Mouse (Mus musculus): ENCODE measurements around the gene Entpd1.

Entpd1 gene

GRCm38 (mm10) chr19:40628950-40629349 lies 16.8 kb downstream of the Entpd1 start:
- DNase-seq (ENCODE audit: low spot score) = no peak

DNA sequence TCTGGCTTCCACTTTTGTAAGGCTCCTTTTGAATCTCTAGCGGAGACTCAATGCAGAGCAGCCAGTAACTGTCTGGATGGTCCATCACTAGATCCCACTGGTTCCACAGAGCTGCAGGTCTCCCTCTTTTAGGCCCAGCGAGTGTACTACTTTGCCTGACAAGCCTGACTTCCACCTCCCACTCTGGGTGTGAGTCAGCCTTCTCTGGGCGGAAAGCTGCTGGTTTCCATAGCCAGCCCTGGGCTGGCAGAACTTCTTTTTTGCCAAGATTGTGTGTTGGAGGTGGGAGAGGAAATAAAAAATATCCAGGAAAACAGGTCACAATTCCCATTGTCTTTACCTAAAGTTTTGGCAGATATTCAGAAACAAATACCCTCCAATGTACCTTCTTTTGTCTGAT lies 17.9 kb downstream of the Entpd1 start:
- no peak for DNase-seq (ENCODE audit: low spot score)

- no peak for DNase-seq (ENCODE audit: low spot score)
These were observed 18.4 kb downstream of the Entpd1 start for GRCm38 (mm10) chr19:40630606-40631005.

- no peak for DNase-seq (ENCODE audit: low spot score)
These were observed 20.0 kb downstream of the Entpd1 start for GRCm38 (mm10) chr19:40632193-40632592.

GRCm38 (mm10) chr19:40632668-40633067 lies 20.5 kb downstream of the Entpd1 start:
- no peak for DNase-seq (ENCODE audit: low spot score)

GRCm38 (mm10) chr19:40633144-40633543 lies 21.0 kb downstream of the Entpd1 start:
- no peak for DNase-seq (ENCODE audit: low spot score)

DNA sequence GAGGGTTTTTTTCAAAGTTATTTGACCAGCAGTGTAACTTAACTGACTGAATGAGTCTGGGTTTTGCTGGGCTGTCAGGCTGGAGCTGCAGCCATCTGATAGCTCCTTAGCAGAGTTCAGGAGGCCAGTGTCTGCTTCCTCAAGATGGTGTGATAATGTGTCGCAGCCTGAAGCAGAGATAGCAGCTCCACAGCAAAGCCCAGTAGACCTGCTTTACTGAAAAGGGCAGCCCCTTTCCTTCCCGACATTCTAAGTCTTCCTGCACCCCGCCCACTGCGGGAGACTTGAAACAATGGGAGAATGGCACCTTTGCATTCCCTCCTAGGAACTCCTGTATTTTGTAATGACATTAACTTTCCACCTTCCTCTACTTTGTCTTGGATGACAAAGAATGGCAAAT lies 24.9 kb downstream of the Entpd1 start:
- no peak for DNase-seq (ENCODE audit: low spot score)

- no peak for DNase-seq (ENCODE audit: low spot score)
These were observed 25.4 kb downstream of the Entpd1 start for GRCm38 (mm10) chr19:40637601-40638000.

DNA sequence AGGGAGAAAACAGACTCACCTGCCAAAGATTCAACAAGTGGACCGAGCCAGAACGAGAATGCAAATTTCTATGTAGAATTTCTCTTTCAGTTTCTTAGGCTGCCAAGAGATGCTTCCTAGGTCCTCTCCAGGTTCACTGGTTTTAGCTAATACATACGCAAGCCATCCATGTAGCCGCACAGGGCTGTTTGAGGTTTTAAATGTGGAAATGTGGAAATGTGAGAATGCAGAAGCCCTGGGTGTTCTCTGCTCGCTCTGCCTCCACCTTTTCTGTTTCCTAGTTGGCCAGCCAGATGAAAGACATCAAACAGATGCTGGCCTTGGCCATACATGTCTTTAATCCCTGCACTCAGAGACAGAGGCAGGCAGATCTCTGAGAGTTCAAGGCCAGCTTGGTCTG lies 26.4 kb downstream of the Entpd1 start:
- DNase-seq (ENCODE audit: low spot score) = no peak

- no peak for DNase-seq (ENCODE audit: low spot score)
These were observed 27.7 kb downstream of the Entpd1 start for GRCm38 (mm10) chr19:40639729-40640304.

DNA sequence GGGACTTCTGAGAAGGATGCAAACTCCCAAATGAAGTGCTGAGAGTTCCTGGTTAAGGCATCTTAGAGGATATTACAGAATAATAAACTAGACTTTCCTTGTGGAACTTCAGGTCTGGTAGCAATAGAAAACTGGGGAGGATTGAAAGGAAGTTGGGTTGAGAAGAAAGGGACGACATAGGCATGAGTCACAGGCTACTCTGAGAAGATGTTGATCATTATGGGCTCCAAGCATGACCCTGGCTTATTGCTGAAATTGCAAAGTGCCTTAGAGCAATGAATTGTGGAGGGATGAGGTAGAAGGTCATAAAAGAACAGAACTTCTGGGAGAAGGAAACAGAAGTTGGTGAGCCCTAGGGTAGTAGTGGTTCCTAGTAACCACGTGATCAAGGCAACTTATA lies 28.6 kb downstream of the Entpd1 start:
- no peak for DNase-seq (ENCODE audit: low spot score)

DNA sequence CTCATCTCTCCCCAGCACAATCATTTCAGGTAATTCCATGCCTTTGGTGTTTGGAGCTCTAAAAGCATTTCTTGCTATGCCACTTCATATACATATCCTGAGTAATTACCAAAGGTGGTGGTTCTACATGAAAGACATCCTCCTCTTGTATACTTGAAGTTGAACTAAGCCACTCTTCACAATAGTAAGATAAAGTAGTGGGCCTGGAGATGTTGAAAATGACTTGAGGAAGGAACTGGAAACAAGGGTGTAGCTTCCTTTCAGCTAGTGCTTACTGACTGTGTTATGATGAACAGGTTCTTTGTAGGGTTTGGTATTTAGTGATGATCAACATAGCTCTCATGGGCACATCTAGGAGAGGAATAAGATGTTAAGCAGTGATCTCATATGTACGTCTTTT lies 31.7 kb downstream of the Entpd1 start:
- DNase-seq (ENCODE audit: low spot score) = no peak

- no peak for DNase-seq (ENCODE audit: low spot score)
These were observed 34.2 kb downstream of the Entpd1 start for GRCm38 (mm10) chr19:40646379-40646778.

DNA sequence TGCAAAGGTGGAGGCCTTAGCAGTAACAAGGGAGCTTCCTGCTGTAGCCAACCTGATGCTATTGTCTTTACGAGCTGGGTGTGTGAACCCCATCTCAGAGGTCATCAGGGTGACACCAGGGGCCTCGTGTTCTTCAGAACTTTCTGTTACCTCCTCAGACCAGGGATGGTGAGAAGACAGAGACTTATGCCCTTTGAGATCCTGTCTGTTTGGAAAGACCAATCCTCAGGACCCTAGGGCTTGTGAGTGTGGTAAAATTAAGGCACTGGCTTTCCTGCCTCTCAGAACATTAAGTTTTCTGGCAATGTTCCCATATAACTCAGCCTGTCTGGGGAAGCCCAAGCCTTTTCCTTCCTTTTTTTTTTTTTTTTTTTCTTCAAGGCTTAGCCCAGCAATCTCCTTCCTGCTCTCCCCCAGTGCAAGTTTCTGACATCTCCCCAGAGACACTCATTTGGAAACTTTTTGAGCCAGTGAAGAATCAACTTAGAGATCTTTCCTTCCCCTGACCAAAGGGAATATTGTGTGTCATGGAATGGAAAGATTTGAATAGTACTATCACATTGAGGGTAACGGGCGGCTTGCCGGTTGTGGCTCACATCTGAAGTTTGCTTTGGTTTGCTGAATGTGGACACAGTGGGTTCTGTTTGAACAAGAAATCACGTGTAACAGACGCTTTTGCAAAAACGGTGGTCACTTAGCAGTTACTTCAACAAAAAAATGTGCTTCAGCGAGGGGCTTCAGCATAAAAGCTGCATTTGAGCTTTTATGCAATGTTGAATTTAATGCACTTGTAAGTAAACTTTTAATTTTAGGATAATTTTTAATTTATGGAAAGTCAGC lies 35.4 kb downstream of the Entpd1 start:
- DNase-seq (ENCODE audit: low spot score) = no peak

- DNase-seq (ENCODE audit: low spot score) = no peak
These were observed 37.9 kb downstream of the Entpd1 start for GRCm38 (mm10) chr19:40650090-40650489.

- no peak for DNase-seq (ENCODE audit: low spot score)
These were observed 44.0 kb downstream of the Entpd1 start for GRCm38 (mm10) chr19:40656207-40656606.

GRCm38 (mm10) chr19:40658281-40658680 lies 46.1 kb downstream of the Entpd1 start:
- no peak for DNase-seq (ENCODE audit: low spot score)

DNA sequence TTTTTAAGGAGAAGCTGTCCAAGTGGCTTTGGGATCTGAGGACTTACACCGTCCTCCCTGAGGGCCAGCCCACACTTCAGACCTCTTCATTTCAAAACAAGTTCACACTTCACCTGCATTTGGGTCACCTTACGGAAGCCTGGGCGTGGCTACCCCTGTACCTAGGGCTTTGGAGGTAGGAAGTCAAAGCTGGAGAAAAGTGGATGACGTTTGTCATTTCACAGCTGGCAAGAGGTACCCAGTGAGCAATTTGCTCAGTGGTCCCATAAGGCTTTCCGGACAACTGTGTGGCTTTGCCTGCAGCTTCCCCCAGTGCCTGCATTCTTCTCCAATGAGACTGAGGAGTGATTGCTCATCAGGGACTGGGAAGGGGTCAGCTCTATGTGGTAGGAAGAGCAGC lies 46.8 kb downstream of the Entpd1 start:
- no peak for DNase-seq (ENCODE audit: low spot score)

DNA sequence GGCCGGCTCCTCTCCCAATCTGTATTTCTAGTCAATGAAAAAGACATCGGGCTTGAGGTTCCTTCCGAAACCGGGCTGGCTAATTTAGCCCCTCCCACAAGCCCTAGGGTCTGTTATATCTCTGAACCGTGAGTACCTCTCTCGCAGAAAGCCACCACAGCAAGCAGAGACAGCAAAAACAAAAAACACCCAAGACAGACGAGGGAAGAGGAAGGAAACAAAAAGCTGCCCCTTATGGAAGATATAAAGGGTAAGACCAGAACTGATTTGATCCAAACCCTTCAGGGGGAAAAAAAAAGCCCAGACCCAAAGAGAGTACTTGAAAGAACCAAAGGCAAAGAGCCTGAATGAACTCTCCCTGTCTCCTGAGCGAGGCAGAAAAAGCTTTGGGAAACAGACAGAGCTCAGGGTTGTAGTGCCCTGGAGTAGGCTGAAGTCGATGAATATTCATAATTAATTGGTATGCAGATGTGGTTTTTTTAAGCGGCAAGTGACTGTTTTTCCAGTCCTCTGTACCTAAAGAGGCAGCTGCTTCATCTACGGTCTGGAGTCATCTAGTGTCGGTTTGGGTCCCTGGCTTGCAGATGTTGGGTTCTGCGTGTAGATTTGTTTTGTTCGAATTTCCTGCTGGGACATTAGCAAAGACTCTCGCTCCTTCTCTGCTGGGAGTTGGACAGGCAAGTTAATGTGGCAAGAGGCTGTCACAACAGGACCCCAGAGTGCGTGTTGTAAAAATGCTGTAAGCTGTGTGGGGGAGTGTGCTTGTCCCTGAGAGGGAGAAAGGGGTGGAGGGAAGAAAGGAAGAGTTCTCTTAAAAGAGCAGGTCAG lies 47.7 kb downstream of the Entpd1 start:
- no peak for DNase-seq (ENCODE audit: low spot score)

- no peak for DNase-seq (ENCODE audit: low spot score)
These were observed 48.3 kb downstream of the Entpd1 start for GRCm38 (mm10) chr19:40660510-40660909.

DNA sequence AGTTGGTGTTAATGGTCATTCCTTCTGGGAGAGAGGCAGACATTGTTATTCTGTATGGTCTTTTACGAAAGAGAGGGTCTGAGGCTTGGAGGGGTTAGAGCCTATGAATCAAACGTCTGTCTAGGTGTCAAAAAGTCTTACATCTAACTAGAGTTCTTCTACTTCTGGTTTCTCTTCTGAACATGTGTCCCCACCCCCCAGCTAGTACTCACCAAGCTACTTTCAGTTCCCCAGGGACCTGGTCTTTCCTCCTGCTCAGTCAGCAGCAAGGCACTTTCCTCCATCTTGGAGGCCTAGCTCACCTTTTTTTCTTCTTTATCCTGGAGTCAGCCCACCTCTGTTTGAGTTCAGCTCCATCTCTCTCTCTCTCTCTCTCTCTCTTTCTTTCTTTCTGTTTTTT lies 48.9 kb downstream of the Entpd1 start:
- no peak for DNase-seq (ENCODE audit: low spot score)

DNA sequence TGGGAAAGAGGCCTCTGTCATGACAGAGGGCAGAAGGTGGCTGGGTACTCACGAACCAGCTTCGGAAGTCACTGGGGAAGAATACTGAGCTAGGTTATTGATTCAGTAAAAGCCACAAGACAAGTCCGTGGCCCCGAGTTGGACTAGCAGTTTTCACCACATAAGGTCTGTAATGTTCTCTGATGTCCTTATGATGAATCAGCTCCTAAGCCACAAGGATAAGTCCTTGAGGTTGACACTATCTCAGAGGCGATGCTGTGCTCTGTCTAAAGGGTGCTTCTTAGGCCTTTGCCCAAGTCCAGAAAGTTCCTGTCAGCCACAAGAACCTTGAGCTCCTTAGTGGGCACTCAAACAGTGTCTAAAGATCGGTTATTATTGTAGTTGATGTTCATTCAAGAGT lies 49.7 kb downstream of the Entpd1 start:
- DNase-seq (ENCODE audit: low spot score) = no peak

- no peak for DNase-seq (ENCODE audit: low spot score)
These were observed 50.6 kb downstream of the Entpd1 start for GRCm38 (mm10) chr19:40662727-40663126.

All from urinary bladder, postnatal 14 days (tissue).